Mouse (Mus musculus) neutrophil, adult 5-6 weeks (primary cell): ENCODE data around the gene Arid5a. TPM values are rescaled to one million over a fixed set of nuclear protein-coding genes. Genes with fewer than 3 reads are reported as not detected.

Experiments used
- total RNA-seq: library from RNA; stranded (forward); fragments of 200-1000 nt; gene quantifications from 2 replicates; pipeline ENCODE4 v1.2.3, GENCODE M21; 2017

Gene Arid5a
- total RNA-seq, 1 experiment from 2014 or later: 207 TPM

Other genes starting within 250 kb of the Arid5a start
- gene Hs6st1, start 239.3 kb upstream of the Arid5a start, total RNA-seq: 12.7 and 14.1 TPM in 2 replicates
- 103 and 117 TPM in 2 replicates for gene Uggt1, start 63.0 kb upstream of the Arid5a start, total RNA-seq
- 433 and 491 TPM in 2 replicates for gene Neurl3, start 33.1 kb upstream of the Arid5a start, total RNA-seq
- gene Kansl3, start 61.4 kb downstream of the Arid5a start, total RNA-seq: 57.2 and 67.0 TPM in 2 replicates
- gene Fer1l5, start 64.6 kb downstream of the Arid5a start, total RNA-seq: 0.35 TPM in 1 of 2 replicates, not detected in the other
- 13.0 and 14.9 TPM in 2 replicates for gene Lman2l, start 137.5 kb downstream of the Arid5a start, total RNA-seq
- gene Cnnm4, start 163.9 kb downstream of the Arid5a start, total RNA-seq: 15.6 and 15.8 TPM in 2 replicates
- gene Cnnm3, start 204.1 kb downstream of the Arid5a start, total RNA-seq: 16.2 and 20.8 TPM in 2 replicates
- 18.6 and 20.3 TPM in 2 replicates for gene Ankrd23, start 229.2 kb downstream of the Arid5a start, total RNA-seq
- not detected in 2 replicates for gene Gm42417, start 231.7 kb downstream of the Arid5a start, total RNA-seq
- 11.8 and 12.2 TPM in 2 replicates for gene Ankrd39, start 239.7 kb downstream of the Arid5a start, total RNA-seq